Mouse (Mus musculus) heart, postnatal 14 days (tissue): ENCODE data around the gene Cd44. TPM values are rescaled to one million over a fixed set of nuclear protein-coding genes. Genes with fewer than 3 reads are reported as not detected.

ENCODE experiments used
- DNase-seq, 2 experiments: peaks; one replicate each; pipeline ENCODE4 v3.0.0; 2021 to 2022
- intact Hi-C: fragments of 180-260 bp; cut with DNase I; formaldehyde crosslinking; loops from one replicate; pipeline ENCODE4 v1.15.1; 2025
- long read RNA-seq, 2 experiments: library from polyadenylated mRNA; stranded (forward); transcript quantifications; one replicate each; pipeline ENCODE4 v2.0.0; 2021
- total RNA-seq, 2 experiments: library from RNA; stranded (reverse); gene quantifications; 2 replicates each; pipeline ENCODE4 v1.2.3; 2021

Cd44 gene
- total RNA-seq, result 10 to 100 TPM; 13.5 to 15.0 TPM
- long read RNA-seq, experiment 1, partial matches to known transcripts, result 0 of 5 reads
- long read RNA-seq, experiment 1, other reads (novel, unspliced or antisense), result 2 of 5 reads
- long read RNA-seq, experiment 2, transcript Cd44-203 (9 exons, 2,848 nt), result major isoform, 6 of 9 reads
- long read RNA-seq, experiment 2, partial matches to known transcripts, result 1 of 9 reads
- long read RNA-seq, experiment 2, other reads (novel, unspliced or antisense), result 2 of 9 reads

DNA sequence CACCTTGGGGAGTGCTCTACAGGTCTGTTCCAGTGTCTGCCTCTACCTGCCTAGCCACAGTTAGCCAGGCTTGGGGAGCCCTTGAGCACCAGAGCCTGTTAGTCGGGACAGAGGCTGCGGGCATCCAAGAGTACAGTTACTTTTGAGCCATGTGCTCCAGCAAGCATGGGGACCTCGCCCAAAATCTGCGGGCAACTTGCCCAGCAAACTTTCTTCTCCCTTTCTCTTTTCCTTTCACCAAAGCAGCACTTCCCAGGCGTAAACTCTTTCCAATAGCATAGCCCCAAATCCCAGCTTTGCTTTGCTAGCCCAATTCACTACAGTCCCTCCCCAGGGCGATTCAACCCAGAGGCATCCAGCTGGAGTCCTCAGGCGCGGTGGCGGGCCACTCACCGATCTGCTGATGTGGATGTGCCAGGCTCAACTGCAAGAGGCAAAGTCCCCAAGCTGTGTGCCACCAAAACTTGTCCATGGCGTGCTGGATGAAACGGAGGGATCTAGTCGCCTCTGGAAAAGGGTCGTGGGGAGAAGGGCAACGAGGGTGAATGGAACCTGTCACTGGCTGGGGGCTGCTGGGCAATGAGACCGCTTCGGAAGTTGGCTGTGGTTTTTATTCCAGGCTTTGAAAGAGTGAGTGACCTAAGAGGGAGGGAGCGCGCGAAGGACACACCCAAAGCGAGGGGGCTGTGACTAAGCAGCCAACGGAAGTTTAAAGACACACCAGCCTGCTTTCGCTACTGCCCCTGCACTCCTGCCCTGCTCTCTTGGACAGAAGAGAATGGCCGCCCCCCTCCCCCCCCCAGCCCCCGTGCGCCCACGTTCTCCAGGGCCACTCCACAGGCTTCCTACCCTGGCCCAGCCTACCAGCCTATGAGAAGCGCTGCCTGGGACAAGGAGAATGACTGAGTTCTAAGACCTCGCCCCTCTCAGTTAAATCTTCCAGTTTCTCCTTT lies at the start of gene Cd44:
Gene Cd44, minus strand, starts transcription at position 791 of the 953 bp plus-strand sequence.
- intact Hi-C loops, result loop anchor here (5.0 kb wide), 1 partner anchor 49 kb away; no protein-coding TSS in a partner anchor
- DNase-seq, result peak; percentile 57 to 58

DNA sequence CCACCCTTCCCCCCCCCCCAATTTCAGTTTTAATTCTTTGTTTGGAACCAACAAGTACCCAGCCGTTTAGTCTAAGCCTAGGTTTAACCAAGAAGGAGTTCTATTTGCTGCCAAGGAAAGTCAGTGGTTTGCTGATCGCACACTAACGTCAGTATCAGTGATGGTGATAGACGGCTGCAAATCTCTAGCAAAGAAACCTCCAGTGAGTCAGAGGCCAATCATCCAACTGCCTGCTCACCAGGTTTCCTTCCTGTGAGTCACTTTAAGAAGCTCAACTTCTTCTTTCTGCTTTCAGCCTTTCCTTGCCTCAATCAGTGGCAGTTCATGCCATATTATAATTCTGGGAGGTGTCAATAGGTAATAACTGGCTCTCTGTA lies 47.0 kb upstream of the Cd44 start:
- DNase-seq, result no peak
- intact Hi-C loops, result no loop called here

DNA sequence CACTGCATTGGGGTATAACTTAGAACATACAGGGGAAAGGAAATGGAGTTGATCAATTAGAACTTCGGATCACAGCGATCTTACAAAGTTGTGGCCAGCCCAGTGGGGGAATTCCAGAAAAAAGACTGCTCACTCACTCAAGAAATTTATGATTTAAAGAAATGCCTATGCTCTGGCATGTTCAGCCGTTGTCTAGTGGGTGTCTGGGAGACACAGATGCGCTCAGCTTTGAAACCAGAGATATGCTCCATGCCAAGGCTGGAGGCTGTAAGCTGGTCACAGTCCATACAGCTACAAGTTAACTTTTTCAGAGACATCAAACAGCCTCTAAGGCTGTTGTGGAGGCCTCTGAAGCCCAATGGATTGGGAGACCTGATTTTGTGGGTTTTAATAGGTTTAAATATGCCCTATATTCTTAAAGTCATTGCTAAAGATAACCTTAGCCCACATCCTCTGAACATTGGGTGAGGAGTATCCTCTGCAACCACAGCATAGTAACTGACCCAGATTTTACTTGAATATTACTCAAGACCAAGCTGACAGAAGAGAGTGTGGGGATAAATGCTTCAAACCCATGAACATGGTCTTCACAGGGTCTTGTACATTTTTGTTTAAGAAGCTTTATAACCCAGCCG lies 46.5 kb upstream of the Cd44 start:
- intact Hi-C loops, result no loop called here
- DNase-seq, result no peak

DNA sequence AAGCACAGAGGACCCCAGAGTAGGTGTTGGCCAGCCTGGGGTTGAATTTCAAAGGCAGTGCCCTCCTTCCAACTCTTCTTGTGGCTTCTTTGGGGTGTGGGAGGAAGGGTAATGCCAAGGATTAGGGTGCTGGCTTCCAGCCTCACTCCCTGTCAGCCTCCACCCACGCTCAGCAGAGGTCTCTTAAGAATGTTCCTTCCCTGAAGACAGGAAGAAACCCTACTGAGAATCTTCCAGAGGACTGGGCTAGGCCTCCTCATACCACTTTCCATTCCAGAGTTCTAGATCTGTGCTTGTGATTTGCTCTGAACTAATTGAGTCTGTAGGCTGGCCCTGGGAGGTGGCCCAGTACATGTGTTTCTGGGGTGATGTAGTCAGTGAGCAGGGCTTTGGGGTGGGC lies 43.6 kb upstream of the Cd44 start:
- intact Hi-C loops, result no loop called here
- no peak for DNase-seq

DNA sequence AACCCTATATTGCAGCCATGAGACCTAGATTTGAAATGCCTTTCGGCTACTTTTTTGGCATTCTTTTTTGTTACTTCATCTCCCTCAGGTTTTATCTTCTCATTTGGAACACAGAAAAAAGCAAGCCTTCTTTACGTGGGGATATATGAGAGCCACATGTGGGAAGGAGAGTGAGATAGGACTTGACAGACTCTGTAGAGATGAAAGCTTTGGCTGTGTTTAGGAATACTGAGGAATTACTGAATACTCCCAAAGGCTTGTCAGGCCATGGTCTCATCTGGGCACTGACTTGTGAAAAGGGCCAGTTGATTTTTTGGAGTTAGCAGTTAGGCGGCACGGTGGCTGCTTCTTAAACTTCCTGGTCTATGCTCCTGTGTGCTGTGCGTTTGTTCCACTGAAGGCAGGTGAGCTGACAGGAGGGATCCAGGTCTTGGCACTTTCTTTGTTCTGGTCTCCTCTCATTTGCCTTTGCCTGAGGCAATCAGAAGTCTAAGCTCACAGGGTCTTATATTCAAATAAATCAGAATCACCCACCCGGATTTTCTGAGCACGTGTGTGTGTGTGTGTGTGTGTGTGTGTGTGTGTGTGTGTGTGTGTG lies 43.0 kb upstream of the Cd44 start:
- intact Hi-C loops, result no loop called here
- DNase-seq, result no peak

DNA sequence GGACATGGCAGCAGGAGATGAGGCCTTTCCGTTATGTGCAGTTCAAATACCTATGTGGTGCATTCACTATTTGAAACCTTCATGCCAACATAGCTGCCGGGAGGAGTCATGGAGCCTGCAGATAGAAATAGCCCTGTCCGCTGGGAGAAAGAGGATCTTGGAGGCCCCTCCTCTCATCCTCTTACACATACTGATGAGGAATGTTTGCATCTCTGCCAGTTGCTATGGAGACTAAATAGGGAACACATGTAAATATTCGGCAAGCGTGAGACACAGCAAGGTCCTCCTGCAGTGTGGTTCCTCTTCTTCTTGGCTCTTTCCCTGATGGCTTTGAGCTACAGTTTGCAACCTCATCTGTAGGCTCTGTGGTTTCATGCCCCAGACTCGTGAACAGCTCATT lies 42.5 kb upstream of the Cd44 start:
- peak in 1 of 2 experiments; percentile 10 for DNase-seq
- intact Hi-C loops, result no loop called here

DNA sequence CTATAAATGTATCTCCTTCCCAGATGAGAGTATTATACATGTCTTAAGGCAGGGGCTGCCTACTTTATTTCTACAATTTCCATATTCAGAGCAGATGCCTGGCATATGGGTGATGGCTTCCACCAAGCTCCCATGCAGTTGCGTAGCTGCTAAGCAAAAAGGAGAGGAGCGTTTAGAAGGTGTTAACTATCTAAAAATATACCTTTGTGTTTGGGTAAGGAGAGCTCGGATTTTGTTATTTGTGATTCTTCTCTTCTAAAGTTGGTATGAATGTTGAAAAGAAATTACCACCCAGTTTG lies 41.3 kb upstream of the Cd44 start:
- intact Hi-C loops, result no loop called here
- DNase-seq, result no peak

DNA sequence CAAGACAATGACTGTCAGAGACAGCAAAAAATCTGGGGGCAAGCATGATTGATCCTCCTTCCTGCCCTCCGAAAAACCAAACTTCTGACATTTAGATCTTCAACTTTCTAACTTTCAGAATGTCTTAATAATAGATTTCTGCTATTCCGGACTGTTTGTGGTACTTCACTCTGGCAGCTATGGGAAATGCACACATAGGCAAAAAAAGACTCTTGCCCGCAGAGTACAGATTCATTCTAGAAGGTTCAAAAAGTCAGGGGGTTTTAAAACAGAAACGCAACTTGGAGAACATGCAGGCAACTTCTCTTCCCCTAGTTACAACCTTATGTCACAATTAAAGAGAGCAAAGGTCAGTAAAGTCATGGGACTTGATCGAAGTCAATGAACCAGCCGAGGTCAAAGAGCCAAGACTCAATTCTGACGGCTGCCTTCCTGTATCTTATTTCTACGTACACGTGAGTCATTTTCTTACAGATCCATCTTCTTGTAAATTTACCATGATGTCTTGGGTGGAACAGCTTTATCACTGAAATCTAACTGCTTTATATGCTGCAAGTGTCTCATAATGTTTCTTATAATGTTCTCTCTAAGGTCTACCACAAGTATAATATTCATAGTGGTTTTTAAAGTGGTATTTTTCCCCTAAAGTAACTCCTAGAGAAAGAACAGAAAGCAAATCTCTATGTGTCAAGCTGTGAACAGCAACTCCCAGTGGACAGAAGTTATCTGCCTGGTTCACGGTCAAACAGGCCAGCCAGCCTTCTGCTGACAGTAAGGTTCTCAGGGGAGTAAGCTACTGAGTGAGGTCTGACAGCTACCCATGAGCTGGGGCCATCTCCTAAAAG lies 40.7 kb upstream of the Cd44 start:
- DNase-seq, result peak in 1 of 2 experiments; percentile 15
- intact Hi-C loops, result no loop called here

DNA sequence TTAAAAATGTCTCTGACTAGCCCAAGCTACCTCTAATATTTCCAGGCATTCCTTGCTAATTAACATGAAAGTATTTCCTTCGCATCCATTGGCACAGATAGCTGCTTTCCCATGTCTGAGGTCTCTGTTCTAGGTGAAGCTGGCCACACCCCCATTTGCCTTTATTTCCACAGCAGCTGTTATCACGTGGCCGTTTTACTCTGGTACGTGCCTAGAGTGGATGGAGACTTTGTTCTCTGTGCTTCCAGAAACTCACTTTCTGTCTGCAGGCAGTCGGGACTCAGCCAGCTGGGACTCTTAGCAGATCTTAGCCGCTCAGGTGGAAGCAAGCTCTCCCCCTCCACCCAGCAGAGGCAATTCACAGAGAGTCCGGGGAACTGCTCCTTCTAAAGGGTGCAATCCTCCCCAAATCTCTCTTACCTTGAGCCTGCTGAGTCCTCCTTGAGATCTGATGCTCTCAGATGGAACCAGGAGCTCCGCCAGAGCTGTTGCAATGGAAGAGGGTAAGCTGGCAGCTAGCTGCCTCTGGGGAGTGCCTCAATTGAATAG lies 39.4 kb upstream of the Cd44 start:
- intact Hi-C loops, result no loop called here
- no peak for DNase-seq

DNA sequence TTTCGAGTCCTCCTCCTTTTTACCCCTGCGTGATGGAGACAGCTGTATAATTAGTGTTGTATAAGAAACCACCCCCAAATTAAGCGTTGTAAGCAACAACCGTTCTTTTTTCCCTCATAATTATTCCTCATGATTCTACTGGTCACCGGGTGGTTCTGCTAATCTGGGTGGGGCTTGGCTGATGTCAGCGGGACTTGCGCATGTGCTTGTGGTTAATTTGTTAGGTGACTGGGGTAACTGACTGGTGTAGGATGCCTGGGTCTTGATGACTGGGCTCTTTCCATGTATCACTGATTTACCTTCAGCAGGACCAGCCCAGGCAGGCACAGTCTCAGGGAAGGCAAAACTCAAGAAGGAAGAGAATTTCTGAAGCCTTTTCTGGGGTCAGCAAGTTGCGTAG lies 38.7 kb upstream of the Cd44 start:
- intact Hi-C loops, result no loop called here

DNA sequence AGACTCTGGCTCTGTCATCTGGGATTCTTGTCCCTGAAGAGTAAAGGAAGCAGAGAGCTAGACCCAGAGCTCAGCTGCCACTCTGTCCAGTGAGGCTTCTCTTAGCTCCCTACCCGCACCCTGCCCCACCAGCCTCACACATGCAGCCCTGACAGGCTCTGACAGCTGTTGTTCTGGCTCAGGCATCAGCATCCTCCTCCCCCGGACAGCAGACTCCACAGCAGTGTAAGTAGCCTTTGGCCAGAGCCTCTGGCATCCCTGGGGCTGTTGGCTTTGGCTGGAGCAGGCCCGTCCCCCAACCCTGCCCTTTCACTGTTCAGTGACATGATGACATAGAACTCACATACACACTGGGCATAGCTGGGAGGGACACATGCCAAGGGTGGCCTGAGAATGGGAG lies 35.4 kb upstream of the Cd44 start:
- peak; percentile 42 to 64 for DNase-seq
- intact Hi-C loops, result no loop called here

More for the DNA sequence above, 38.7 kb upstream of the Cd44 start:
- DNase-seq, result no peak

DNA sequence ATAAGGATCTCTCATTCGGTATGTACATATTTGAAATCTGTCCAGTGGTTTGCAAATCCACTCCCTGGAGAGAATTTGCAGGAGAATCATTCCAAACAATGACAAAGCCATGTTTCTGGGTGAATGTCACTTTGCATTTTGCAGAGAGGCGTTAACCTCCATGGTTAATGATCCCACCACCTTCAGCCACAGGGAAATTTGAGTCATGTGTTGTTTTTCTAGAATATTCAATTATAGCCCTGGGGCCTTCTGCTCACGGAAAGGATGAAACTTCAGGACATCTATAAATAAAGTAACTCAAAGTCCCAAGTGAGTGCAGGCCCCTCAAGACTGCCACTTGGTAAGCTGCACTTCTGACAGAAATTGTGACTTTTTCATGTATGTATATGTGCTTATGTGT lies 33.4 kb upstream of the Cd44 start:
- intact Hi-C loops, result no loop called here
- DNase-seq, result no peak

DNA sequence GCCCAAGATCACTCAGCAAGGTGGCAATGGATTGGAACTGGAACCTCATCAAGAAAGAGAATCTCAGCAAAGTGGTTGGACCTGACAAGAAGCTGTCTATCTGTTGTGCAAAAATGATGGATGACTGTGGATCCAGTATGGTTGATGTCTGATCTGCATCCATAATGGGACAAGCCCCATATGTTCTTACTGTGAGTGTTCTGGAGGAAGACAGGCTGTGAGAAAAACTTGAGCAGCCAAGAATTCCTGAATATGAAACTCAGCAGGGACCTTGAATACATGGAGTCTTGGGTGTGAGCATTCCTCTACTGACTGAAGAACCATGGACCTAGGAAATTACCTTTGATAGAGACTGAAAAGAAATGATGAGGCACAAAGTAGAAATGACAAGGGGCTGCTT lies 32.3 kb upstream of the Cd44 start:
- intact Hi-C loops, result no loop called here
- no peak for DNase-seq

DNA sequence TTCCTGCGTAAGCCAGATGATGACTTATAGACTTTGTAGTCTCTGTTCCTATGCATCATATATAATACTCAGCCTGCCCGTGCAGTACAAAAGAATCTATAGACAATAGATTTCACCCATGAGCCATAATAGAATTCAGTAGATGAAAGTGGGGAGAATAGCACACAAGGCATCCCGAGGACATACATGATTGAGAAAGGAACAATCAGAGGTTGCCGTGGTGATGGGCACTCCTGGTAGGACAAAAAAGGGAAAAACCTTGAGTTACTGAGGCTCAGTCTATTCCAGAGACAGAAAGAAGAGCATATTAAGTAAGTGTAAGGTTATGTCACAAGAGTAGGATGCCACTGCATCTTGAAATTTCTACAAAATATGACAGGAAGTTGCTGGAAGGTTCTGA lies 31.7 kb upstream of the Cd44 start:
- intact Hi-C loops, result no loop called here
- no peak for DNase-seq

DNA sequence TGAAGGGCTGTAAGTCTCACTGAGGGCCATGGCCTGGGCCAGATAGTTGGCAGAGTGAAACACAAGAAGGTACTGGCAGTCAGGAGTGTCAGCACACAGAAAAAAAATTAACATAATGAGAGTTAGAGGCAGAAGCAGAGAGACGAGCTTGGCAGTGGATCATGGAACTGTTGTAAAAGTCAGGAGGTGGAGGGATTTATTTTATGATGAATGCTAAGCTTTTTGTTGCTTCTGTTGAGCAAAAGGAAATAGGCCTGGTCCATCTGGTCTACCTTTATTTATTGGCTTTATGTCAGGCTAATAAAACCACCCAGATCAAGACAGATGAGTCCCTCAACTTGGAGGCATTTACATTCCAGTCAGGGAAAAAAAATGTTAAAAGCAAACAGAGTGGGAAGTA lies 31.2 kb upstream of the Cd44 start:
- intact Hi-C loops, result no loop called here
- no peak for DNase-seq

DNA sequence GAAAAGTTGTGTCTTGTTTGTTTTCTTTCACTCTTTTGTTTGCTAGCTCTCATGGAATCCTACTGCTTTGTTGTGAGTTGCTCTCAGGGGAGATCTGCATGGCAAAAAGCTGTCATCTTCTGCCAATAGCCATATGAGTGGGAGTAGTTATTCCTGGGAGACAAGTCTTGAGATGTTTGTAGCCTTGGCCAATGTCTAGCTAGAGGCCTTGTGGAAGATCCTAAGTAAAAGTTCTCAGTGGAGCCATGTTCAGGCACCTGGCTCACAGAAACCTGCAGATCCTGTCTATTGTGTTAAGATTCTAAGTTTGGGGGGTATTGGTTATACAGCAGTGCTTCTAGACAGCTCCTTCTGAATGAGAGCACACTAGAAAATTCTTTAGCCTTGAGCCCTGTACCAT lies 26.7 kb upstream of the Cd44 start:
- DNase-seq, result no peak
- intact Hi-C loops, result no loop called here

DNA sequence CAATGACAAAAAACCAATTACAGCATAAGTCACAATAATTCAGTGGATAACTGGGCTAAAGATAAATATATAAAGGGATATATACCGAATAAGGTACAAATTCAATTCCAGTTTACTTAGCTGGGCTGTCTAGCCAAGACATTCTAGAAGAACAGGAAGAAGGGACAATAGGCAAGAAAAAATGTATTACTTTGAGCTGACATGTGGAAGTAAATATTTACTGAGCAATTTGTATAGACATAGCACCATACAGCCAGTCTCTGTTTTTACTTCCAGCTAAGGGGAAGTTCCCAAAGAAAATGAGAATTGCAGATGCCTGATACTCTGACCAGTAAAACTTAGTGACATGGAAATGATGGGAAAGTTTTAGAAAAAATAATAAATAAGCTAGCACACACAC lies 23.0 kb upstream of the Cd44 start:
- no peak for DNase-seq
- intact Hi-C loops, result no loop called here

DNA sequence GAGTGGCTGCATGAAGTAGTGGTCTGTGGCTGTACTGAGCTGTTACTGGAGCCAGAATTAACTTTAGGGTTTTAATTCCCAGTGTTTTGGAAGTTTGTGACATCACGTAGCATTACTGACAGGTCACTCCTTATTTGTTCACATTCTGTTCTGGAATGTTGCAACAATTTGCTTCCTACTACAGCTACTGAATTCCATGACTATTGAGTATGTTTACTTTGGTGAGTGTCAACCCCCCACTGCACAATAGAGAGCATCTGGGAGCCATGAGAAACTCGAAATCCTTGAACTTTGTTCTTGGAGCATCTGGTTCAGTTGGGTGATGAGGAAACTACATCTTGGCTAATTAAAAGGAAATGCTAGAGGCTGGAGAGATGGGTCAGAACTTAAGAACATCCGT lies 22.2 kb upstream of the Cd44 start:
- intact Hi-C loops, result no loop called here
- no peak for DNase-seq

DNA sequence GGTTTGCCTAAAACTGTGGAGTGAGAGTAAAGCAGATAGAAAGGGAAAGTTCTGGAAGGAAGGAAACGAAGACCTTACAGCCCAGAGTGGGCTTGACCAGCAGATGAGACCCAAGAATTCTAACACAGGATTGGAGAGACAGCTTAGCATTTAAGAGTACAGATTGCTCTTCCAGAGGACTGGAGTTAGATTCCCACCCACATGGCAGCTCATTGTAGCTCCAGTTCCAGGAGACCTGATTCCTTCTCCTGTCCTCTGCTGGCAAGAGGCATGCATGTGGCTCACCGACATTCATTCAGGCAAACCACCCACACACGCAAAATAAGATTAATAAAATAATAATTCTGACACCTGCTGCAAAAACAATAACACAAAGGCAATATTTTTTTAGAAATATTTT lies 20.6 kb upstream of the Cd44 start:
- intact Hi-C loops, result no loop called here
- no peak for DNase-seq

DNA sequence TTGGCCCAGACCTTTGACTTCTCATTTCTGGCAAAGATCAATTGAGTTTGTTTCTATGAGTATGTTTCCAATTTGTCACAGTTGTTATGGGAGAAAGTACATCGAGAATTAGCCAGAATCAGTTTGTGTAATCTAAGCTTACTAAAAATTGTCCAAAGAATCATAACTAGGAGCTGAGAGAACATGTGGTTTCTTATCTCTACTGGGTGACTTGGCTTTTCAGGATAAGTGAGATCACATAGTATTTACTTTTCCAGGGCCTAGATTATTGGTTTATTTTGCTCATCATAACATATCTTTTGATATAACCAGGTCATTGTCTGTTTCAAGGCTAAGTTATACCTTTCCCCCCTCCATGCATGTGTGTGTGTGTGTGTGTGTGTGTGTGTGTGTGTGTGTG lies 16.8 kb upstream of the Cd44 start:
- DNase-seq, result no peak
- intact Hi-C loops, result no loop called here
